Mouse (Mus musculus) liver, adult 2 months (tissue): Measurements from ENCODE around the gene Arhgap10. TPM values are rescaled to one million over a fixed set of nuclear protein-coding genes. Genes with fewer than 3 reads are reported as not detected.

Experiments
- DNase-seq: peaks from one replicate; pipeline ENCODE4 v3.0.0-alpha.2; 2011; ENCODE audit warnings: low read depth, low spot score; ENCODE audit errors: extremely low read depth
- H3K27ac ChIP-seq: fragments of 200-500 bp; replicated peaks from 2 replicates; pipeline ENCODE4 v1.5.1; 2012; ENCODE audit warnings: low read depth, mild to moderate bottlenecking, control low read depth, inconsistent platforms, low read length; ENCODE audit not compliant: insufficient read depth
- H3K27me3 ChIP-seq: fragments of 200-500 bp; 2 replicates; pipeline ENCODE4 v1.6.1; 2012; ENCODE audit warnings: mild to moderate bottlenecking, moderate library complexity, low read length, inconsistent platforms; ENCODE audit not compliant: control insufficient read depth, insufficient read depth
- H3K36me3 ChIP-seq: fragments of 200-500 bp; 2 replicates; pipeline ENCODE4 v1.6.1; 2012; ENCODE audit warnings: low read length, inconsistent platforms; ENCODE audit not compliant: control insufficient read depth, insufficient read depth
- H3K4me1 ChIP-seq: fragments of 200-500 bp; 2 replicates; pipeline ENCODE4 v1.6.1; 2011; ENCODE audit warnings: low read length; ENCODE audit not compliant: control insufficient read depth, insufficient read depth
- H3K4me3 ChIP-seq: fragments of 200-500 bp; 2 replicates; pipeline ENCODE4 v1.5.1; 2011; ENCODE audit warnings: low read depth, mild to moderate bottlenecking, control low read depth, low read length, moderate library complexity; ENCODE audit not compliant: insufficient read depth
- H3K79me2 ChIP-seq: fragments of 200-500 bp; 2 replicates; pipeline ENCODE4 v1.6.1; 2012; ENCODE audit warnings: inconsistent platforms, mild to moderate bottlenecking, low read length, moderate library complexity; ENCODE audit not compliant: control insufficient read depth, insufficient read depth
- H3K9ac ChIP-seq: fragments of 200-500 bp; 2 replicates; pipeline ENCODE4 v1.6.1; 2012; ENCODE audit warnings: low read depth, mild to moderate bottlenecking, control low read depth, inconsistent platforms, low read length
- CTCF ChIP-seq: fragments of 200-500 bp; IDR thresholded peaks from 2 replicates; pipeline ENCODE4 v1.5.1; 2011; ENCODE audit warnings: low read depth, low read length, control low read depth
- POLR2A ChIP-seq: fragments of 200-500 bp; IDR thresholded peaks from 2 replicates; pipeline ENCODE4 v1.6.1; 2011; ENCODE audit warnings: low read length, control low read depth; ENCODE audit not compliant: insufficient read depth; ENCODE audit errors: extremely low read depth
- WGBS: fragments of 180-500 bp; shearing (Covaris S2); methylation state at CpG from one replicate; pipeline ENCODE4 v1.1.7; 2018; 5-methylcytosine and 5-hydroxymethylcytosine counted together
- polyA plus RNA-seq: library from polyadenylated mRNA; depleted of rRNA; stranded (reverse); fragments of >200 nt; gene quantifications from 2 replicates; pipeline ENCODE4 v1.2.3, GENCODE M21; 2012
- total RNA-seq: library from RNA; depleted of rRNA; stranded (reverse); fragments of >200 nt; gene quantifications from 2 replicates; pipeline ENCODE4 v1.2.3, GENCODE M21; 2014

Arhgap10 gene
- total and polyA plus RNA-seq, 2 experiments: 0.88 to 1.8 TPM

DNA sequence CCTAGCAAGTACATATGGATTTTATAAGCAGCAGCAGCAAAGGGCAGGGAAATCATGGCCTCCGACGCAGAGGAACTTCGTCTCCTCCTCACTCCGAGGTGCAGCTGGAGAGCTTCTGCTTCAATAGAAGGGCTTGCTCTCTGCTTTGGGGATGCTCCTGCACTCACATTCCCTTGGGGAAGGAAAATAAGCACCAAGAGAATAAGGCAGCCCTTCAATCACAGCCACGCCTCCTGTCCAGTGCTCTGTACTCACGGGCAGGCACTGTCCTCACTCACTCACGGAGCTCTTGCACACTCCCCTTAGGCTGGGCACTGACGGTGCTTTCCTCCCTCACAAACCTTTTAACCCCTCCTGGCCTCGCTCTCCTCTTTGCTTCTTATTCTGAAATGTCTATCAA, 176.4 kb downstream of the Arhgap10 start:
- Histone ChIP-seq H3K4me1 (no peaks in the 10 kb centered on the region), H3K9ac (no peak overlapping the region), H3K79me2 (no peaks in the 10 kb centered on the region), H3K36me3 (no peaks in the 10 kb centered on the region), H3K27me3 (no peaks in the 10 kb centered on the region), H3K27ac (no peak overlapping the region), H3K4me3 (no peak overlapping the region)
- TF ChIP-seq CTCF (no peak), POLR2A (no peak)
- DNase-seq: no peak
- 87% methylated on average over 9 of the region's 9 CpGs for WGBS

DNA sequence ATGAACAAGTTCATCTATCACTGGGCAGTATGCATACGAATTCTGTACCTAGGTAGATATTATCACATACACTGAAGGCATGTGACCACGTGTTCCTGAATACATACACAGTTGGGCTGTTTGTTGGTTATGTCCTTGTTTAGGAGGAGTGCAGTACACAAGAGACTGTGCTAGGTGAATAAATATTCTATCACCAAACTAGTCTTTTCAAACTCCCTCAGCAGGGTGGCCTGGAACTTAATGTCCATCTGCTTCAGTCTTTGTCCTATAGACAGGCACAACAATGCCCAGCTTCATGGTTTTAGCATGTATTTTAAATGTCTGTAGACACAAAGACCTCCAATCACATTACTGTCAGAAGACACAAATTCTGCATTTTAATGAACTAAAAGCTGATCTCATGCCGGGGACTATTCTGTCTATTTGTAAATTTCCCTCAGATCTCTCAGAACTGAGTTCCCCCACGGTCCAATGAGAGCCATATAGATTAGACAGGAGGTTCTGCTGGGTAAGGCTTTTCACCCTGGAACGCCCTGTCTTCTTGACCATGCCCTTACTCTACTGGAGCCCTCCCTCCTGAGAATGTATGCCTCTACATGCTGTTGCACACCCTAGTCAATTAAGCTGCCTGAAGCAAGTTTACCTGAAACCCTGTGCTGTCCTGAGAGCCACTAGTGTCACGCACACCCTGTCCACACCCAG, 177.6 kb downstream of the Arhgap10 start:
- 91% methylated on average over 6 of the region's 6 CpGs for WGBS

DNA sequence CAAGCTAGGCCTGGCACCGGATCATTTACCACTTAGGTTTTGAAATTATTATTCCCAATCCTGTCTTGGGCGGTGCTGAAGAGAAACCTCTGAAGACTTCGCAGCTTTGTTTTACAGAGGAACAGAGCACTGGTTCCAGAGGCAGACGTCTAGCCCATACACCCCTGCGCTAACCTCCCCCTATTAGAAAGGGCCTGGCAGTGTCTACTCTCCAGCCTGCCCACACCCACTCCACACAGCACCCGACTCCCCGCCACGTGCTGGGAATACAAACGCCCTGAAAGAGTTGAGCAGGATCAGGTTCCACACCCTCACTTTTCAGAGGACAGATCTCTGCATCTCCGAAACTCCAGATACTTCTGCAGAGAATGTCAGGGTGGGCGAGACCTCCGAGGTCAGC, 180.5 kb downstream of the Arhgap10 start:
- Histone ChIP-seq H3K27ac (no peak overlapping the region), H3K79me2 (no peaks in the 10 kb centered on the region), H3K4me1 (no peaks in the 10 kb centered on the region), H3K4me3 (no peak overlapping the region), H3K27me3 (no peaks in the 10 kb centered on the region), H3K9ac (no peak overlapping the region), H3K36me3 (no peaks in the 10 kb centered on the region)
- DNase-seq: no peak
- WGBS: 86% methylated on average over 12 of the region's 12 CpGs
- TF ChIP-seq POLR2A (no peak), CTCF (no peak)

More for the DNA sequence above, 177.6 kb downstream of the Arhgap10 start:
- no peak overlapping the region for H3K9ac ChIP-seq
- H3K4me1 ChIP-seq: no peaks in the 10 kb centered on the region
- no peaks in the 10 kb centered on the region for H3K79me2 ChIP-seq
- H3K4me3 ChIP-seq: no peak overlapping the region
- no peaks in the 10 kb centered on the region for H3K36me3 ChIP-seq
- DNase-seq: no peak
- H3K27ac ChIP-seq: no peak overlapping the region
- no peak for TF ChIP-seq CTCF
- no peak for TF ChIP-seq POLR2A
- no peaks in the 10 kb centered on the region for H3K27me3 ChIP-seq

DNA sequence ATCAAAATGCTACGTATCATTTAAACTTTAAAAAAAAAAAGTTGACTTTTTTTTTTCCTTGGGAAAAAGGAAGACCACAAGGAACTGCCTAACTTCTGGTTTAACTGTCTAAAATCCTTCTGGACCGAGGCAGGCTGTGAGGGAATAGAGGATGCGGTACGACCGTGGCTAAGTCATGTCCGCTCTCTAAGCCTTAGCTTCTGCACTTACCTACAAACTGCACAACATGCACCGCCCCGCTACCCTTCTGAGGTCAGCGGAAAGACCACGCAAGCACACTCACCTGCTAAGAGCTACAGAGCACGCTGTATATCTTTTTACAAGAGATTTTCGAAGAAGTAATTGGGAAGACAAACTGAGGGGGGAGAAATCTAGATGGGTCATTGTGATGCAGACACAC, 186.6 kb downstream of the Arhgap10 start:
- DNase-seq: no peak
- H3K27me3 ChIP-seq: no peaks in the 10 kb centered on the region
- TF ChIP-seq CTCF: no peak
- TF ChIP-seq POLR2A: no peak
- H3K4me3 ChIP-seq: no peak overlapping the region
- no peak overlapping the region for H3K27ac ChIP-seq
- no peaks in the 10 kb centered on the region for H3K79me2 ChIP-seq
- WGBS: 94% methylated on average over 12 of the region's 12 CpGs
- H3K9ac ChIP-seq: no peak overlapping the region
- H3K36me3 ChIP-seq: no peaks in the 10 kb centered on the region
- H3K4me1 ChIP-seq: no peaks in the 10 kb centered on the region

DNA sequence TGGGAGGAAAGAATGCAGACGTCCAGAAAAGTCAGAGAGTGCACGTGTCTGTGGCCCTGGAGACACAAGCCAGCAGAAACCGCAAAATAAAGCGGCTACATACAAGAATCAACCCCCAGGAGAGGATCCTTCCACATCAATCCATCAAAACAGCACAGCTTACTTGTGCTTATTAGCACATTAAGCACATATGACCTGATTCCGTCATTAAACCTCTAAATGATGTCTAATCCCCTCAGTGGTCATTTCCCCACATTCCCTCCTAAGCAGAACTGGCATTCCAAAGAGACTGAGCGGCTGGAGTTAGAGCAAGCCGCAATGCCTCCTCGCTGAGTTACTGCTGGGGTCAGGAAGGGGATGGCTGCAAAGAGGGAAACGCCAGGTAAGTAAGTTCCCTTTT, 187.4 kb downstream of the Arhgap10 start:
- H3K27me3 ChIP-seq: no peaks in the 10 kb centered on the region
- no peak for TF ChIP-seq CTCF
- TF ChIP-seq POLR2A: no peak

DNA sequence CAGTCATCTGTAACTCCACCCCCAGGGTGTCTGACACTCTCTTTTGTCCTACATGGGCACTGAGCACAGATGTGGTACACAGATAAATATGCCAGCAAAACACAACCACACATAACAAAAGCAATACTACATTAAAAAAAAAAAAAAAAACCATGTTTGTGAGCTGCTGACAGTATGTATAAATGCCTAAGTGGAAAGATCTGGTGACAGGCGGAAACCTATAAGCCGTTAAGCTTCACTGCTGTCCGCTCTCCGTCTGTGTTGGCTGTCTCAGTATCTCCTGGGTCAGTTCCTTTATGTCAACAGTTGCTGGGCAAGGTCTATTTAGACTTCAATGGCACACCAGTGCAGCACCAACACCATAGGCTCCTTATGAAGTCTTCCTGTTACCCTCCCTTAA, 188.0 kb downstream of the Arhgap10 start:
- H3K27ac ChIP-seq: no peak overlapping the region
- no peaks in the 10 kb centered on the region for H3K4me1 ChIP-seq
- no peak overlapping the region for H3K4me3 ChIP-seq
- no peak for TF ChIP-seq POLR2A
- no peak for TF ChIP-seq CTCF
- no peak overlapping the region for H3K9ac ChIP-seq
- H3K27me3 ChIP-seq: no peaks in the 10 kb centered on the region
- no peak for DNase-seq
- H3K36me3 ChIP-seq: no peaks in the 10 kb centered on the region
- 53% methylated on average over 4 of the region's 4 CpGs for WGBS
- no peaks in the 10 kb centered on the region for H3K79me2 ChIP-seq

More for the DNA sequence above, 187.4 kb downstream of the Arhgap10 start:
- no peaks in the 10 kb centered on the region for H3K79me2 ChIP-seq
- 84% methylated on average over 9 of the region's 9 CpGs for WGBS
- DNase-seq: no peak
- H3K4me1 ChIP-seq: no peaks in the 10 kb centered on the region
- no peak overlapping the region for H3K27ac ChIP-seq
- H3K9ac ChIP-seq: no peak overlapping the region
- no peak overlapping the region for H3K4me3 ChIP-seq
- no peaks in the 10 kb centered on the region for H3K36me3 ChIP-seq
